Mouse (Mus musculus): ENCODE results near the gene Krt7.

The Krt7 gene

GRCm38 (mm10) chr15:101446572-101446971 lies 35.7 kb downstream of the Krt7 start:
- DNase-seq (ENCODE audit: low spot score): no peak

- DNase-seq (ENCODE audit: low spot score): no peak
These were observed 36.6 kb downstream of the Krt7 start, which contains the start of gene Krt88 for GRCm38 (mm10) chr15:101447444-101447843. Gene Krt88, plus strand, starts transcription at chr15:101447744.

- DNase-seq (ENCODE audit: low spot score): peak; percentile 50
These were observed 42.4 kb downstream of the Krt7 start for GRCm38 (mm10) chr15:101453093-101453736.

- DNase-seq (ENCODE audit: low spot score): no peak
These were observed 43.9 kb downstream of the Krt7 start for GRCm38 (mm10) chr15:101454774-101455173.

GRCm38 (mm10) chr15:101455292-101455691 lies 44.4 kb downstream of the Krt7 start:
- no peak for DNase-seq (ENCODE audit: low spot score)

- no peak for DNase-seq (ENCODE audit: low spot score)
These were observed 45.0 kb downstream of the Krt7 start for GRCm38 (mm10) chr15:101455891-101456290.

GRCm38 (mm10) chr15:101458361-101458930 lies 47.6 kb downstream of the Krt7 start:
- DNase-seq (ENCODE audit: low spot score): no peak

- DNase-seq (ENCODE audit: low spot score): no peak
These were observed 48.4 kb downstream of the Krt7 start for GRCm38 (mm10) chr15:101459283-101459682.

- no peak for DNase-seq (ENCODE audit: low spot score)
These were observed 52.8 kb downstream of the Krt7 start, which contains the start of gene Krt81 for GRCm38 (mm10) chr15:101463651-101464050. Gene Krt81, minus strand, starts transcription at chr15:101463751.

GRCm38 (mm10) chr15:101469093-101469492 lies 58.2 kb downstream of the Krt7 start:
- DNase-seq (ENCODE audit: low spot score): no peak

GRCm38 (mm10) chr15:101472952-101473528 lies 62.2 kb downstream of the Krt7 start, which contains the start of gene Krt86:
Gene Krt86, plus strand, starts transcription at chr15:101473478.
- no peak for DNase-seq (ENCODE audit: low spot score)

GRCm38 (mm10) chr15:101479007-101479665 lies 68.3 kb downstream of the Krt7 start:
- DNase-seq (ENCODE audit: low spot score): peak; percentile 71

GRCm38 (mm10) chr15:101479666-101480060 lies 68.8 kb downstream of the Krt7 start:
- DNase-seq (ENCODE audit: low spot score): no peak

Measured in testis, postnatal 14 days (tissue).